Mouse (Mus musculus) ES-E14 (cell line): ENCODE measurements around the gene Tjp2.

Source experiments
- CHD2 ChIP-seq: IDR thresholded peaks from 2 replicates; pipeline ENCODE4 v1.6.1; 2014; ENCODE audit warnings: mild to moderate bottlenecking, low read depth, low read length, inconsistent platforms
- MAFK ChIP-seq: IDR thresholded peaks from 2 replicates; pipeline ENCODE4 v1.6.1; 2014; ENCODE audit warnings: mild to moderate bottlenecking, low read depth, low read length, inconsistent platforms; ENCODE audit not compliant: insufficient read depth
- ZC3H11A ChIP-seq: IDR thresholded peaks from 2 replicates; pipeline ENCODE4 v1.6.1; 2012; ENCODE audit warnings: low read depth, mild to moderate bottlenecking, inconsistent platforms, low read length, borderline replicate concordance
- ZNF384 ChIP-seq: IDR thresholded peaks from 2 replicates; pipeline ENCODE4 v1.6.1; 2012; ENCODE audit warnings: low read depth, low read length, inconsistent platforms

- no peak for TF ChIP-seq MAFK
- TF ChIP-seq ZC3H11A, result no peak
- TF ChIP-seq ZNF384, result no peak
- TF ChIP-seq CHD2, result no peak
Observed at GRCm38 (mm10) chr19:24205001-24205400, 19.8 kb downstream of the Tjp2 start.
